Mouse (Mus musculus) lung, postnatal 10 days (tissue): ENCODE measurements around the gene Cnn3.
A peak's percentile ranks its signal among the peaks of the same experiment; 100 is the strongest.

Experiments
- DNase-seq: peaks from one replicate; pipeline ENCODE4 v3.0.0; 2021

Gene Cnn3

GRCm38 (mm10) chr3:121418850-121419435 is 7.4 kb upstream of the Cnn3 start:
- DNase-seq = no peak

GRCm38 (mm10) chr3:121422405-121422804 is 3.9 kb upstream of the Cnn3 start:
- DNase-seq = no peak

GRCm38 (mm10) chr3:121426621-121427519 is 573 bp downstream of the Cnn3 start:
- DNase-seq = peak; percentile 90

- peak; percentile 92 for DNase-seq
Measured at GRCm38 (mm10) chr3:121427520-121427908, 1.2 kb downstream of the Cnn3 start.

GRCm38 (mm10) chr3:121428230-121428629 is 1.9 kb downstream of the Cnn3 start:
- DNase-seq = no peak

- DNase-seq = no peak
Measured at GRCm38 (mm10) chr3:121428696-121429259, 2.5 kb downstream of the Cnn3 start.

- DNase-seq = no peak
Measured at GRCm38 (mm10) chr3:121429469-121429868, 3.2 kb downstream of the Cnn3 start.

- no peak for DNase-seq
Measured at GRCm38 (mm10) chr3:121430289-121430936, 4.1 kb downstream of the Cnn3 start.

- DNase-seq = no peak
Measured at GRCm38 (mm10) chr3:121433359-121433758, 7.1 kb downstream of the Cnn3 start.

GRCm38 (mm10) chr3:121433968-121434533 is 7.8 kb downstream of the Cnn3 start:
- DNase-seq = no peak

GRCm38 (mm10) chr3:121435296-121435695 is 9.0 kb downstream of the Cnn3 start:
- DNase-seq = no peak

GRCm38 (mm10) chr3:121437070-121437469 is 10.8 kb downstream of the Cnn3 start:
- no peak for DNase-seq

GRCm38 (mm10) chr3:121437996-121438395 is 11.7 kb downstream of the Cnn3 start:
- DNase-seq = no peak

- DNase-seq = no peak
Measured at GRCm38 (mm10) chr3:121439623-121440161, 13.4 kb downstream of the Cnn3 start.

- DNase-seq = no peak
Measured at GRCm38 (mm10) chr3:121441504-121441903, 15.2 kb downstream of the Cnn3 start.

GRCm38 (mm10) chr3:121442288-121442687 is 16.0 kb downstream of the Cnn3 start:
- no peak for DNase-seq

GRCm38 (mm10) chr3:121443861-121444271 is 17.6 kb downstream of the Cnn3 start:
- DNase-seq = no peak

GRCm38 (mm10) chr3:121444414-121444813 is 18.1 kb downstream of the Cnn3 start:
- no peak for DNase-seq

- no peak for DNase-seq
Measured at GRCm38 (mm10) chr3:121446454-121446853, 20.2 kb downstream of the Cnn3 start.

GRCm38 (mm10) chr3:121448029-121448468 is 21.8 kb downstream of the Cnn3 start:
- no peak for DNase-seq

GRCm38 (mm10) chr3:121448606-121449005 is 22.3 kb downstream of the Cnn3 start:
- DNase-seq = no peak

GRCm38 (mm10) chr3:121449527-121449926 is 23.2 kb downstream of the Cnn3 start:
- peak; percentile 70 for DNase-seq

- DNase-seq = no peak
Measured at GRCm38 (mm10) chr3:121451404-121451803, 25.1 kb downstream of the Cnn3 start.
